Mouse (Mus musculus) stomach, postnatal 0 days (tissue): ENCODE data around the gene Ndufb7.

Experiments used
- CTCF ChIP-seq: IDR thresholded peaks from 2 replicates; pipeline ENCODE4 v1.5.1; 2016; ENCODE audit warnings: antibody characterized with exemption, low read depth, mild to moderate bottlenecking, moderate library complexity
- EP300 ChIP-seq: optimal IDR thresholded peaks from 2 replicates; pipeline ENCODE3; 2016; ENCODE audit warnings: antibody characterized with exemption

GRCm38 (mm10) chr8:83613695-83614094, 47.2 kb downstream of the Ndufb7 start:
- TF ChIP-seq CTCF (no peak), EP300 (no peak)
